In genomic region chr6:65569741-65570140, GRCm38 (mm10) we compare ENCODE assay signal across 9 mouse cellular contexts. TPM values are rescaled to one million over a fixed set of nuclear protein-coding genes. Genes with fewer than 3 reads are reported as not detected.
A peak's percentile ranks its signal among the peaks of the same experiment; 100 is the strongest.
DNase-seq lines count a peak whose midpoint lies in the region; ATAC-seq and TF ChIP-seq lines count a peak whose summit lies in the region.
"Had no signal": no experiment of that assay in that cellular context is flagged by ENCODE, and none has a peak within 500 bp of the region (broad histone marks: within the 10 kb centered on the region; RNA-seq: fewer than 3 reads in every experiment).

No protein-coding gene starts in this region.

- 31% methylated on average over 8 of the region's 8 CpGs for WGBS in limb, embryonic 11.5 days

- H3K4me3 ChIP-seq in MEL (ENCODE audit: control insufficient read depth in 1 of 2, insufficient read depth in 1 of 2, low read depth in 2 of 2, low read length in 2 of 2) = no peak overlapping the region
- H3K4me3 ChIP-seq in limb, embryonic 11.5 days (ENCODE audit: low read depth, low read length) = no peak overlapping the region

- H3K36me3 ChIP-seq in MEL (ENCODE audit: control insufficient read depth in 1 of 2, insufficient read depth in 2 of 2, low read length in 2 of 2) = no peaks in the 10 kb centered on the region
- no peaks in the 10 kb centered on the region for H3K36me3 ChIP-seq in limb, embryonic 11.5 days (ENCODE audit: control insufficient read depth, insufficient read depth, low read length)

- H3K27ac ChIP-seq in MEL (ENCODE audit: control insufficient read depth, low read depth, low read length) = no peak overlapping the region
- no peak overlapping the region for H3K27ac ChIP-seq in limb, embryonic 11.5 days (replicated peaks; ENCODE audit: low read depth, low read length)
- H3K27ac ChIP-seq: macrophage had no signal

- DNase-seq in left cerebral cortex, adult 11 months (ENCODE audit: low spot score) = peak; percentile 45
- no peak for DNase-seq in left cerebral cortex, adult 8-10 months (ENCODE audit: low spot score in 2 of 2)
- peak; percentile 60 for DNase-seq in MEL (ENCODE audit: low read depth, low spot score)
- peak; percentile 53 for DNase-seq in c-Kit-positive CD71-negative TER-119-negative erythroid progenitor cells, embryonic 14.5 days (ENCODE audit: low read depth)
- peak; percentile 24 for DNase-seq in limb, embryonic 11.5 days (ENCODE audit: low spot score)
- DNase-seq in right cerebral cortex, postnatal 10 days (ENCODE audit: low spot score in 2 of 2) = peak; percentile 40 to 56
- no peak for DNase-seq in ovary, adult 18-20 months (ENCODE audit: low spot score)

- H3K9me3 ChIP-seq in MEL (replicated peaks; ENCODE audit: insufficient read depth, low read length) = no peaks in the 10 kb centered on the region
- no peaks in the 10 kb centered on the region for H3K9me3 ChIP-seq in limb, embryonic 11.5 days (ENCODE audit: control insufficient read depth, low read length)

- no peaks in the 10 kb centered on the region for H3K79me2 ChIP-seq in MEL (ENCODE audit: control insufficient read depth, insufficient read depth, low read length, poor library complexity)

- no peaks in the 10 kb centered on the region; a peak in 1 of 4 replicates for H3K27me3 ChIP-seq in MEL (ENCODE audit: control insufficient read depth in 1 of 2, insufficient read depth in 2 of 2, low read length in 2 of 2)
- H3K27me3 ChIP-seq in limb, embryonic 11.5 days (ENCODE audit: control insufficient read depth, insufficient read depth, low read length) = no peaks in the 10 kb centered on the region

- H3K4me1 ChIP-seq in MEL (ENCODE audit: control insufficient read depth in 1 of 2, insufficient read depth in 2 of 2, low read length in 2 of 2) = no peaks in the 10 kb centered on the region; a peak in 1 of 4 replicates
- H3K4me1 ChIP-seq in limb, embryonic 11.5 days (ENCODE audit: control insufficient read depth, insufficient read depth, low read length) = no peaks in the 10 kb centered on the region

- peak in 2 of 3 experiments; percentile 56 to 72; a peak in 4 of 6 replicates for TF ChIP-seq CTCF in MEL (IDR thresholded peaks at IDR 0.05 in 2 of 3, conservative IDR thresholded peaks at IDR 0.05 in 1 of 3; ENCODE audit: control insufficient read depth in 1 of 3, insufficient read depth in 1 of 3, low read depth in 2 of 3, low read length in 3 of 3, poor library complexity in 1 of 3, severe bottlenecking in 1 of 3)

- TF ChIP-seq POLR2A in MEL (IDR thresholded peaks at IDR 0.05; ENCODE audit: control insufficient read depth in 1 of 2, insufficient read depth in 1 of 2, low read depth in 1 of 2, low read length in 2 of 2, poor library complexity in 1 of 2) = no peak

- peak; percentile 81 to 83; a peak in 3 of 4 replicates for ATAC-seq in hematopoietic stem cell, adult 5-6 weeks (replicated peaks in 1 of 2; ENCODE audit: insufficient read depth in 1 of 2, low FRiP score in 2 of 2, low TSS enrichment in 1 of 2, low read depth in 1 of 2, poor library complexity in 2 of 2, severe bottlenecking in 2 of 2)
- ATAC-seq in limb, embryonic 11.5 days (ENCODE audit: insufficient number of reproducible peaks, low FRiP score, low TSS enrichment, low read depth) = no peak

- TF ChIP-seq RAD21 in MEL (IDR thresholded peaks at IDR 0.05; ENCODE audit: low read depth, low read length) = peak; percentile 60

- TF ChIP-seq EP300 in MEL (IDR thresholded peaks at IDR 0.05; ENCODE audit: low read depth in 1 of 2, low read length in 2 of 2) = no peak

- no peak overlapping the region for H3K9ac ChIP-seq in MEL (ENCODE audit: control insufficient read depth, low read depth, low read length, poor library complexity, severe bottlenecking)
- H3K9ac ChIP-seq in limb, embryonic 11.5 days (ENCODE audit: low read length) = no peak overlapping the region

- no peak overlapping the region for H3K4me2 ChIP-seq in limb, embryonic 11.5 days (ENCODE audit: low read depth, severe bottlenecking)

TF ChIP-seq in MEL, 35 proteins besides CTCF, POLR2A, EP300 and RAD21:
- TF ChIP-seq SMC3 (IDR thresholded peaks at IDR 0.05; ENCODE audit: low read depth, low read length) = peak; percentile 58
- TF ChIP-seq MAZ (IDR thresholded peaks at IDR 0.05; ENCODE audit: low read depth, low read length) = no peak
TF ChIP-seq in MEL: peak in this region for 1.

RNA-seq across cellular contexts. Expression of gene Tnip3, which starts 44.6 kb away (rescaled TPM):
- not detected for total RNA-seq in left cerebral cortex, adult 8-10 months (2022)
- total RNA-seq in MEL (2012; rRNA removed) = 0.46 TPM in 1 of 2 replicates, not detected in the other
- polyA plus RNA-seq in MEL (2012; ENCODE audit: insufficient read depth in 1 of 2, insufficient read length in 2 of 2, low read depth in 1 of 2, low replicate concordance in 2 of 2, missing spikeins in 1 of 2) = under 1 TPM in 1 of 2 experiments, not detected in 1; 0.99 TPM
- total RNA-seq in hematopoietic stem cell, adult 5-6 weeks (2017) = 71.3 and 73.5 TPM in 2 replicates
- polyA plus RNA-seq in limb, embryonic 11.5 days (2014; fragmentation: Nextera tagmentation; extraction: Ambion mirVana) = not detected in 2 replicates

Comparison
In these comparisons a context has a peak if more than half of its experiments do, and no peak if none do; other contexts are left out.
1. DNase-seq: peak in left cerebral cortex, adult 11 months (single experiment), MEL (single experiment), c-Kit-positive CD71-negative TER-119-negative erythroid progenitor cells, embryonic 14.5 days (single experiment), limb, embryonic 11.5 days (single experiment) and right cerebral cortex, postnatal 10 days (2 of 2); none in left cerebral cortex, adult 8-10 months (0 of 2) and ovary, adult 18-20 months (single experiment).
2. RNA of gene Tnip3, which starts 44.6 kb away (total RNA-seq): 71.3 to 73.5 TPM in hematopoietic stem cell, adult 5-6 weeks; not detected in left cerebral cortex, adult 8-10 months and 0.46 TPM in MEL; every median in the first group is over 10 times any median in the second.